Mouse (Mus musculus) ES-E14 (cell line): ENCODE measurements around the gene Gpc6. TPM values are rescaled to one million over a fixed set of nuclear protein-coding genes. Genes with fewer than 3 reads are reported as not detected.

Experiments
- DNase-seq: peaks from one replicate; pipeline ENCODE4 v3.0.0-alpha.2; 2013; ENCODE audit warnings: low read depth, low spot score
- H3K27ac ChIP-seq: 2 replicates; pipeline ENCODE4 v1.5.1; 2012; ENCODE audit warnings: low read depth, mild to moderate bottlenecking, low read length, moderate library complexity, mixed read lengths; ENCODE audit not compliant: poor library complexity, insufficient read depth, severe bottlenecking
- H3K36me3 ChIP-seq: 2 replicates; pipeline ENCODE4 v1.6.1; 2012; ENCODE audit warnings: mild to moderate bottlenecking, low read length, moderate library complexity, mixed read lengths; ENCODE audit not compliant: control insufficient read depth, poor library complexity, insufficient read depth, severe bottlenecking
- H3K4me1 ChIP-seq, 2 experiments: fragments of 150-350 bp in 1 of 2; sonication (generic) in 1 of 2; 2 replicates each; pipeline ENCODE4 v1.6.1; 2012; ENCODE audit warnings: low read length in 2 of 2, mild to moderate bottlenecking in 1 of 2, mixed read lengths in 1 of 2; ENCODE audit not compliant: control insufficient read depth in 2 of 2, insufficient read depth in 2 of 2, poor library complexity in 1 of 2
- H3K4me3 ChIP-seq, 2 experiments: fragments of 150-350 bp in 1 of 2; sonication (generic) in 1 of 2; 2 replicates each; pipeline ENCODE4 v1.5.1; 2012; ENCODE audit warnings: low read length in 2 of 2, low read depth in 1 of 2, mild to moderate bottlenecking in 1 of 2, mixed read lengths in 1 of 2; ENCODE audit not compliant: insufficient read depth in 1 of 2, poor library complexity in 1 of 2, severe bottlenecking in 1 of 2
- H3K9ac ChIP-seq: 2 replicates; pipeline ENCODE4 v1.6.1; 2012; ENCODE audit warnings: low read depth, mild to moderate bottlenecking, low read length, mixed read lengths; ENCODE audit not compliant: poor library complexity, insufficient read depth, severe bottlenecking
- H3K9me3 ChIP-seq: fragments of 150-350 bp; sonication (generic); 2 replicates; pipeline ENCODE4 v1.6.1; 2012; ENCODE audit warnings: low read depth, mild to moderate bottlenecking, low read length; ENCODE audit not compliant: control insufficient read depth, insufficient read depth
- CHD2 ChIP-seq: IDR thresholded peaks from 2 replicates; pipeline ENCODE4 v1.6.1; 2014; ENCODE audit warnings: mild to moderate bottlenecking, low read depth, low read length, inconsistent platforms
- HCFC1 ChIP-seq: IDR thresholded peaks from 2 replicates; pipeline ENCODE4 v1.6.1; 2012; ENCODE audit warnings: low read length, inconsistent platforms, borderline replicate concordance; ENCODE audit not compliant: insufficient read depth
- MAFK ChIP-seq: IDR thresholded peaks from 2 replicates; pipeline ENCODE4 v1.6.1; 2014; ENCODE audit warnings: mild to moderate bottlenecking, low read depth, low read length, inconsistent platforms; ENCODE audit not compliant: insufficient read depth
- ZC3H11A ChIP-seq: IDR thresholded peaks from 2 replicates; pipeline ENCODE4 v1.6.1; 2012; ENCODE audit warnings: low read depth, mild to moderate bottlenecking, inconsistent platforms, low read length, borderline replicate concordance
- ZNF384 ChIP-seq: IDR thresholded peaks from 2 replicates; pipeline ENCODE4 v1.6.1; 2012; ENCODE audit warnings: low read depth, low read length, inconsistent platforms
- in situ Hi-C, 2 experiments: fragments of 600-800 bp; cut with MboI; formaldehyde crosslinking; loops; one replicate each; pipeline ENCODE4 v1.15.1; 2025; ENCODE audit warnings: low sequenced_read_pairs in 2 of 2, inconsistent platforms in 1 of 2; ENCODE audit not compliant: unreplicated experiment in 2 of 2
- total RNA-seq: library from RNA; depleted of rRNA; stranded (reverse); fragments of 300-350 nt; gene quantifications from 2 replicates; pipeline ENCODE4 v1.2.3, GENCODE M21; 2012

Gpc6 gene
- total RNA-seq, 1 experiment = 3.2 TPM

GRCm38 (mm10) chr14:117012969-117013368 lies 87.9 kb downstream of the Gpc6 start:
- Histone ChIP-seq H3K4me1 (no peaks in the 10 kb centered on the region), H3K27ac (no peak overlapping the region), H3K9me3 (no peaks in the 10 kb centered on the region), H3K36me3 (no peaks in the 10 kb centered on the region), H3K9ac (no peak overlapping the region), H3K4me3 (no peak overlapping the region)
- DNase-seq = no peak
- in situ Hi-C loops = no loop called here
- TF ChIP-seq ZC3H11A = no peak
- no peak for TF ChIP-seq HCFC1
- TF ChIP-seq MAFK = no peak
- no peak for TF ChIP-seq ZNF384
- TF ChIP-seq CHD2 = no peak

DNA sequence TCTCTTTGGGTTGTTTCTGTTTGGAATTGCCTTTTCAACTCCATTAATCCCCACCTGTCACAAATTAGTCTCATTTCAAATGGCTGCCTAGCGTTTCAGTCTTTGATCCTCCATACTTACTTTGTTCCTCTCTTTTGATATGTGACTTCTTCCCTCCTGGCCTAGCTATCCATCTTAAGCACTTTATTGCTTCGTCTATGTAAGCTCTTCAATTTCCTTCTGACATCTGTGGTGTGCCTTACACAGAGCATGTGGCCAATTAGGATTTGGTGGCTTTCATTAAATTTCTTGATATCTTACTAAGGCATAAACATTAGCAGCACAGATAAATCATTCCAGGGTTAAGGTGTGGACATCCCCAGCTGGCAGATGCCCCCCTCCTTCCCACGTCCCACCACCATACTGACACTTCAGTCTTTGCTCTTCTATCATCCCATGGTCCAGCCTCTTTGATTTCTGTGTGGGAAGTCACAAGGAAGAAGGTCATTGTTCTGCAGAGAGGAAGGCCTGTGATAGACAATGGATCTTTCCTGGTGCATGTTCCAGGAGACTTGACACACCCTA lies 88.5 kb downstream of the Gpc6 start:
- Histone ChIP-seq H3K4me1 (no peaks in the 10 kb centered on the region), H3K9me3 (no peaks in the 10 kb centered on the region), H3K4me3 (no peak overlapping the region), H3K9ac (no peak overlapping the region), H3K27ac (no peak overlapping the region), H3K36me3 (no peaks in the 10 kb centered on the region)
- TF ChIP-seq ZNF384 (no peak), ZC3H11A (no peak)
- no peak for DNase-seq
- in situ Hi-C loops = no loop called here

DNA sequence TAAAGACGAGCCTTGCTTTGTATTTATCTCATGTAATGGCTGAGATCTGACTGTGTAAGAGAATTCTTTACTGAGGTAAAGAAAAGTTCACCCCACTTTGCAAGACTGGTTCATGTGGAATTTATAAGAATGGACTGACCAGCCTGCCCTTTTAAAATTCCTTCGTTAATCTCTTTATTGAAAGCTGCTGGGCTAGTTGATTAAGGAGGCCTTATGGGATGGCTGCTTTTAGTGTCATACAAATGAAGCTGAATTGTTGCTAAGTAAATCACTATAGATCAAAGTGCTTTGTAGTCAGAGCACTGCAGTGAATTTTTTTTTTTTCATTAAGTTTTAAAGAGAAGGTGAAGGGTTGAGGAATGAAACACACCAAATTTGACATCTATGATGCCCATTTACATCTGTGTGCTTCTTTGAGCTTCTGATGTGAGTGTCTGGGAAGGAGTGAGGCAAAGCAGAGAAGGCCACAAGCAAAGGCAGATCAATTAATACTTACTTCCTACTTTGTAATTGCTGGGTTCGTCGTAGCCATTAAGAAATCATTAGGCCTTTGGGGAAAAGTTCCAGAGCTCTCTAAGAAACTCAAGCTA lies 90.3 kb downstream of the Gpc6 start:
- DNase-seq = peak; percentile 3
- Histone ChIP-seq H3K9me3 (no peaks in the 10 kb centered on the region), H3K9ac (no peak overlapping the region), H3K27ac (no peak overlapping the region), H3K4me3 (no peak overlapping the region), H3K4me1 (no peaks in the 10 kb centered on the region), H3K36me3 (no peaks in the 10 kb centered on the region)
- in situ Hi-C loops = no loop called here
- TF ChIP-seq MAFK (no peak), ZNF384 (0 out of 2 replicates have a peak, but pooled peaks have one; percentile 49), CHD2 (no peak)

DNA sequence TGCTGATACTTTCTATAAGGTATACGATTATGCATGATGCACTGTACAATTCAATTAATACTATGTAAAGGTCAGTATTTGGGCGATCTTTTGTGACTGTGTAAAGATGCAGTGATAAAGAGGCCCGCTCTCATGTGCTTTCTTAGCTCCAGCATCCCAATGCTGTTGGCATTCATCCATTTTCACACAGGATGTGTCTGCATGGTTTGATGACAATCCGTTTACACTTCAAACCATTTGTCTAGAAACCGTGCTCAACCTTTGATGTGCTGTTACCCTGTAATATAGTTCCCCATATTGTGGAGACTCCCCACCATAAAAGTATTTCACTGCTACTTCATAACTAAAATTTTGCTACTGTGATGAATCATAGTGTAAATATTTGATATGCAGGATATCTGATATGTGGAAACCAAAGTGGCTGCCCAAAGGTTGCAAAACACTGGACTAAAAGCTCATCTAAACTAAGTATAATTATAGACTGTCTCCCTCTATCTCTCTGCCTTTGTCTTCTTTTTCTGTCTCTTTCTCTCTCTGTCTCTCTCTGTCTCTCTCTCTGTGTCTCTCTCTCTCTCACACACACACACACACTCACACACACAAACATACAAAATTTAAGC lies 97.2 kb downstream of the Gpc6 start:
- in situ Hi-C loops = no loop called here
- Histone ChIP-seq H3K27ac (no peak overlapping the region), H3K9me3 (no peaks in the 10 kb centered on the region), H3K4me1 (no peaks in the 10 kb centered on the region), H3K4me3 (no peak overlapping the region), H3K9ac (no peak overlapping the region), H3K36me3 (no peaks in the 10 kb centered on the region)
- TF ChIP-seq ZC3H11A (no peak), HCFC1 (no peak), CHD2 (no peak), MAFK (no peak), ZNF384 (no peak)
- DNase-seq = no peak
